Comparison of ENCODE assay signal across 9 mouse cellular contexts in genomic region chr9:111495561-111495960, GRCm38 (mm10). TPM values are rescaled to one million over a fixed set of nuclear protein-coding genes. Genes with fewer than 3 reads are reported as not detected.
DNase-seq lines count a peak whose midpoint lies in the region; ATAC-seq and TF ChIP-seq lines count a peak whose summit lies in the region.
"Had no signal": no experiment of that assay in that cellular context is flagged by ENCODE, and none has a peak within 500 bp of the region (broad histone marks: within the 10 kb centered on the region; RNA-seq: fewer than 3 reads in every experiment).

No protein-coding gene starts in this region.

- no peaks in the 10 kb centered on the region for H3K9me3 ChIP-seq in lung, embryonic 14.5 days (ENCODE audit: low read depth, low read length)

- WGBS in lung, embryonic 14.5 days: 0% methylated on average over 5 of the region's 5 CpGs

- no peak overlapping the region for H3K4me2 ChIP-seq in lung, embryonic 14.5 days

- peak; percentile 94 for ATAC-seq in common myeloid progenitor, adult 5-6 weeks (replicated peaks; ENCODE audit: low read depth, poor library complexity, severe bottlenecking)
- peak; percentile 57 for ATAC-seq in lung, embryonic 14.5 days (ENCODE audit: insufficient read depth)

- H3K36me3 ChIP-seq in lung, embryonic 14.5 days (ENCODE audit: insufficient read depth): no peaks in the 10 kb centered on the region

- H3K27ac ChIP-seq in lung, embryonic 14.5 days (ENCODE audit: low read depth): no peak overlapping the region

- no peak overlapping the region for H3K9ac ChIP-seq in lung, embryonic 14.5 days

- H3K27me3 ChIP-seq in lung, embryonic 14.5 days (ENCODE audit: insufficient read depth, low read length): no peaks in the 10 kb centered on the region

- no peak overlapping the region for H3K4me3 ChIP-seq in lung, embryonic 14.5 days (ENCODE audit: low read depth, low read length)
- H3K4me3 ChIP-seq: myocyte had no signal

- no peaks in the 10 kb centered on the region for H3K4me1 ChIP-seq in lung, embryonic 14.5 days (ENCODE audit: insufficient read depth)

- TF ChIP-seq CTCF in lung, embryonic 14.5 days (IDR thresholded peaks at IDR 0.05; ENCODE audit: low read depth): peak; percentile 89

- DNase-seq in 416B (ENCODE audit: low read depth): peak; percentile 68
- DNase-seq in adrenal gland, adult (ENCODE audit: inconsistent age in 2 of 2, low spot score in 1 of 2): peak; percentile 40 to 83
- DNase-seq in heart, adult 8-10 months (ENCODE audit: low spot score): peak; percentile 30
- peak; percentile 58 to 83 for DNase-seq in kidney, postnatal 25 days
- DNase-seq in lung, embryonic 14.5 days: peak; percentile 91
- DNase-seq in ovary, postnatal 14 days (ENCODE audit: low spot score): peak; percentile 68
- peak; percentile 22 to 39 for DNase-seq in thymus, postnatal 36 days

RNA-seq across cellular contexts. Expression of gene Dclk3, which starts 56.7 kb away (rescaled TPM):
- total RNA-seq in common myeloid progenitor, adult 5-6 weeks (2017): not detected in 2 replicates
- under 1 TPM; 0.16 to 0.37 (median 0.22) TPM for total RNA-seq in heart, adult 8-10 months (2022)
- 0.23 TPM in 1 of 2 replicates, not detected in the other for polyA plus RNA-seq in lung, embryonic 14.5 days (2014; fragmentation: Nextera tagmentation; extraction: Ambion mirVana)
- polyA plus RNA-seq: myocyte had no signal

Comparison
In these comparisons a context has a peak if more than half of its experiments do, and no peak if none do; other contexts are left out.
1. DNase-seq: peak in every context shown above with its lines; median percentile 91 in lung, embryonic 14.5 days; 70 in kidney, postnatal 25 days; 68 in 416B; 68 in ovary, postnatal 14 days; 62 in adrenal gland, adult; 30 in thymus, postnatal 36 days; 30 in heart, adult 8-10 months.